Mouse (Mus musculus): ENCODE data around the gene Skint7. TPM values are rescaled to one million over a fixed set of nuclear protein-coding genes. Genes with fewer than 3 reads are reported as not detected.

The Skint7 gene
- not detected for polyA plus RNA-seq (2014; fragmentation: Illumina TruSeq; extraction: RNeasy Lipid Tissue Mini Kit (QIAGEN cat#74804); ENCODE audit: low read depth, low replicate concordance)

GRCm38 (mm10) chr4:111972623-111973022 lies at the start of gene Skint7:
Skint7 (plus strand) TSS chr4:111972923.

GRCm38 (mm10) chr4:112005969-112006368 lies 33.2 kb downstream of the Skint7 start, which contains the start of gene Skint1:
Skint1 (plus strand) TSS chr4:112006269.

Other genes with a start within 250 kb of the Skint7 start
- gene Slc5a9, start 70.0 kb upstream of the Skint7 start, polyA plus RNA-seq (2014; fragmentation: Illumina TruSeq; extraction: RNeasy Lipid Tissue Mini Kit (QIAGEN cat#74804); ENCODE audit: low read depth, low replicate concordance): 0.57 TPM
- 2.0 TPM for gene Skint8, start 53.5 kb upstream of the Skint7 start, polyA plus RNA-seq (2014; fragmentation: Illumina TruSeq; extraction: RNeasy Lipid Tissue Mini Kit (QIAGEN cat#74804); ENCODE audit: low read depth, low replicate concordance)
- gene Skint1, start 33.3 kb downstream of the Skint7 start, polyA plus RNA-seq (2014; fragmentation: Illumina TruSeq; extraction: RNeasy Lipid Tissue Mini Kit (QIAGEN cat#74804); ENCODE audit: low read depth, low replicate concordance): not detected
- not detected for gene Skint4, start 99.1 kb downstream of the Skint7 start, polyA plus RNA-seq (2014; fragmentation: Illumina TruSeq; extraction: RNeasy Lipid Tissue Mini Kit (QIAGEN cat#74804); ENCODE audit: low read depth, low replicate concordance)

All from testis, adult 10 weeks (tissue).